Mouse (Mus musculus) small intestine, adult 2 months (tissue): ENCODE data around the gene Gm7544.
"Not testable (repeated sequence)": the region's sequence is repeated elsewhere in the genome, so short reads cannot be mapped to it uniquely, and the experiment has no call there.

Source experiments
- CTCF ChIP-seq: fragments of 200-500 bp; IDR thresholded peaks from 2 replicates; pipeline ENCODE4 v1.5.1; 2012; ENCODE audit warnings: low read depth, mild to moderate bottlenecking, control low read depth, inconsistent platforms, low read length, moderate library complexity, mixed read lengths; ENCODE audit not compliant: insufficient replicate concordance, insufficient read length; ENCODE audit errors: extremely low read depth
- POLR2A ChIP-seq: fragments of 200-500 bp; IDR thresholded peaks from 2 replicates; pipeline ENCODE4 v1.6.1; 2012; ENCODE audit warnings: low read depth, mild to moderate bottlenecking, control low read depth, inconsistent platforms, low read length, moderate library complexity

GRCm38 (mm10) chr1:82943295-82943694, 12.5 kb downstream of the Gm7544 start, which contains the start of gene A030003K21Rik:
- not testable (repeated sequence) for TF ChIP-seq CTCF, POLR2A
